Mouse (Mus musculus) liver, adult 2 months (tissue): Measurements from ENCODE around the gene Adcy10.

Source experiments
- CTCF ChIP-seq: fragments of 200-500 bp; IDR thresholded peaks from 2 replicates; pipeline ENCODE4 v1.5.1; 2011; ENCODE audit warnings: low read depth, low read length, control low read depth
- POLR2A ChIP-seq: fragments of 200-500 bp; IDR thresholded peaks from 2 replicates; pipeline ENCODE4 v1.6.1; 2011; ENCODE audit warnings: low read length, control low read depth; ENCODE audit not compliant: insufficient read depth; ENCODE audit errors: extremely low read depth

GRCm38 (mm10) chr1:165441201-165441600 lies 43.8 kb upstream of the Adcy10 start:
- no peak for TF ChIP-seq CTCF
- TF ChIP-seq POLR2A = no peak
